Mouse (Mus musculus): ENCODE measurements at regions not wholly inside any gene's neighbourhood (a gene's known extent, or its start where the extent isn't known, plus 50 kb on each side); places are given as distances from the start of the nearest gene placed in this dataset.

DNA sequence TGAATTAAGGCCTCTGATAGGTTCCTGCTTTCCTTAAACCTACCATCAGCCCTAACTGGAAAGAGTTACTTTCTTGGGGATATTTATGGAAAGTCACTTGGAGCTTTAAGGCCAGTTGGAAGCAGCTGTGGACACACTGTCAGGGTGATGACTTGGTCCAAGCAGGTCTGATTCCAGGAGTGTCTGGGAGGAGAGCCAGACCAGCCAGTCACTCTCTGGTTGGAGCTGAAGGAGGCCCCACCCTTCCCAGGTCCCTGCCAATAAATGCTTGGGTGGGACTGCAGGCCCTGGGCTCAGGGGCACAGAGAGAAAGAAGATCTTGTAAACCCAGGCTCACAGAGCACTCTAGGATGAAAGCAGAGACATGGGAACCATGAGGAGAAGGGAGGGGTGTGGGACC is 208.8 kb upstream of the Mvb12b start:
- peaks cover 2% of the 10 kb centered on the region for H3K9me3 ChIP-seq (replicated peaks; ENCODE audit: low read length)
- peaks cover 75% of the 10 kb centered on the region for H3K27me3 ChIP-seq (replicated peaks)
- H3K79me2 ChIP-seq (replicated peaks; ENCODE audit: control insufficient read depth, extremely low read depth, insufficient read depth, poor library complexity, severe bottlenecking): no peaks in the 10 kb centered on the region
- H3K4me1 ChIP-seq (ENCODE audit: control insufficient read depth in 1 of 2, insufficient read depth in 2 of 2): no peaks in the 10 kb centered on the region
- no peak for DNase-seq (ENCODE audit: extremely low read depth)
- in situ Hi-C loops (cut with MboI; ENCODE audit: low pct_ligation_motif_present, low pct_unique_long_range_greater_than_20kb, low sequenced_read_pairs): no loop called here
- TF ChIP-seq ZNF384 (IDR thresholded peaks at IDR 0.05; ENCODE audit: low read depth, low read length): no peak
- no peak for TF ChIP-seq ELF1 (IDR thresholded peaks at IDR 0.05; ENCODE audit: low read depth, low read length)
- TF ChIP-seq MYC (IDR thresholded peaks at IDR 0.05; ENCODE audit: low read depth, low read length): no peak
- TF ChIP-seq USF1 (IDR thresholded peaks at IDR 0.05; ENCODE audit: low read depth, low read length): no peak
- no peak for TF ChIP-seq SIN3A (IDR thresholded peaks at IDR 0.05; ENCODE audit: low read length)
- TF ChIP-seq RCOR1 (conservative IDR thresholded peaks at IDR 0.05; ENCODE audit: low read depth, low read length): no peak
- no peak for TF ChIP-seq GABPA (IDR thresholded peaks at IDR 0.05; ENCODE audit: insufficient replicate concordance, low read depth, low read length)
- TF ChIP-seq CHD1 (IDR thresholded peaks at IDR 0.05; ENCODE audit: low read depth, low read length): no peak
- TF ChIP-seq RAD21 (IDR thresholded peaks at IDR 0.05; ENCODE audit: low read depth, low read length): no peak
- TF ChIP-seq EP300 (IDR thresholded peaks at IDR 0.05; ENCODE audit: low read length): no peak
- no peak for TF ChIP-seq IRF4 (IDR thresholded peaks at IDR 0.05; ENCODE audit: low read depth, low read length)
- no peak for TF ChIP-seq ZC3H11A (IDR thresholded peaks at IDR 0.05; ENCODE audit: low read depth, low read length)
- no peak for TF ChIP-seq MAZ (IDR thresholded peaks at IDR 0.05; ENCODE audit: low read depth, low read length)
- TF ChIP-seq TCF12 (IDR thresholded peaks at IDR 0.05; ENCODE audit: low read depth, low read length): no peak
- no peak for TF ChIP-seq POLR2A (IDR thresholded peaks at IDR 0.05; ENCODE audit: low read depth, low read length)
- no peak for TF ChIP-seq BHLHE40 (IDR thresholded peaks at IDR 0.05; ENCODE audit: low read depth, low read length)
- H3K36me3 ChIP-seq (replicated peaks in 1 of 2; ENCODE audit: control insufficient read depth in 1 of 2, insufficient read depth in 1 of 2, low read length in 1 of 2): no peaks in the 10 kb centered on the region
- H3K9ac ChIP-seq (ENCODE audit: insufficient read depth, low read depth): no peak overlapping the region
- no peak overlapping the region for H3K4me3 ChIP-seq (replicated peaks in 1 of 3; ENCODE audit: low read depth in 2 of 3, low read length in 2 of 3, poor library complexity in 1 of 3)
- H3K27ac ChIP-seq (ENCODE audit: insufficient read depth, low read depth): no peak overlapping the region
- dilution Hi-C loops (cut with MboI; ENCODE audit: extremely low pct_ligation_motif_present, extremely low pct_unique_long_range_greater_than_20kb, low sequenced_read_pairs): no loop called here
- no peak overlapping the region for H3K4me2 ChIP-seq (ENCODE audit: insufficient read depth, low read depth, poor library complexity, severe bottlenecking)

DNA sequence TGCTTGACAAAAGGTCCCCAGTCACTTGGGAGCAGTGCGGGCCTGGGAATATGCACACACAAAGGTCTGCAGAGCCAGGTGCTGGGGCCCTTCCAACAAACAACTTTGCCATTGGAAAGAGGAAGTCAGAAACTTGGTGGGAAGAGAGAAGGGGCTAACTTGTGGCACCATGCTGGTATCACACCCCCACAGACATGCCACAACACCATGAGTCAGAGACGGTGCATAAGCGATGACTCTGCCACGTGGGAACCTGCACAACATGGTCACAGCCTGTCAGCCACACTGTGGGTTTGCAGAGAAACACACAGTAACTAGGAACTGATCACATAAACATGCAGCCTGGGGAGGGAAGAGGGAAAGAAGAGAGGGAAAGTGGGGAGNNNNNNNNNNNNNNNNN is 201.1 kb upstream of the Mvb12b start:
- in situ Hi-C loops (cut with MboI; ENCODE audit: low pct_ligation_motif_present, low pct_unique_long_range_greater_than_20kb, low sequenced_read_pairs) (no loop called here), dilution Hi-C loops (cut with MboI; ENCODE audit: extremely low pct_ligation_motif_present, extremely low pct_unique_long_range_greater_than_20kb, low sequenced_read_pairs) (no loop called here)
- Histone ChIP-seq H3K4me1 (ENCODE audit: control insufficient read depth in 1 of 2, insufficient read depth in 2 of 2) (no peaks in the 10 kb centered on the region; a peak in 1 of 4 replicates), H3K9me3 (replicated peaks; ENCODE audit: low read length) (peaks cover 5% of the 10 kb centered on the region), H3K4me2 (ENCODE audit: insufficient read depth, low read depth, poor library complexity, severe bottlenecking) (no peak overlapping the region), H3K9ac (ENCODE audit: insufficient read depth, low read depth) (no peak overlapping the region), H3K4me3 (replicated peaks in 1 of 3; ENCODE audit: low read depth in 2 of 3, low read length in 2 of 3, poor library complexity in 1 of 3) (no peak overlapping the region), H3K27me3 (replicated peaks) (peaks cover 21% of the 10 kb centered on the region), H3K27ac (ENCODE audit: insufficient read depth, low read depth) (no peak overlapping the region), H3K79me2 (replicated peaks; ENCODE audit: control insufficient read depth, extremely low read depth, insufficient read depth, poor library complexity, severe bottlenecking) (no peaks in the 10 kb centered on the region), H3K36me3 (replicated peaks in 1 of 2; ENCODE audit: control insufficient read depth in 1 of 2, insufficient read depth in 1 of 2, low read length in 1 of 2) (no peaks in the 10 kb centered on the region)
- no peak for TF ChIP-seq ZC3H11A (IDR thresholded peaks at IDR 0.05; ENCODE audit: low read depth, low read length)
- no peak for TF ChIP-seq MAX (IDR thresholded peaks at IDR 0.05; ENCODE audit: low read length)
- TF ChIP-seq TCF12 (IDR thresholded peaks at IDR 0.05; ENCODE audit: low read depth, low read length): no peak
- no peak for TF ChIP-seq SIN3A (IDR thresholded peaks at IDR 0.05; ENCODE audit: low read length)
- no peak for TF ChIP-seq NRF1 (IDR thresholded peaks at IDR 0.05; ENCODE audit: low read depth, low read length)
- no peak for TF ChIP-seq USF2 (conservative IDR thresholded peaks at IDR 0.05; ENCODE audit: low read depth, low read length)
- no peak for TF ChIP-seq CHD2 (IDR thresholded peaks at IDR 0.05; ENCODE audit: low read length)
- TF ChIP-seq POLR2A (IDR thresholded peaks at IDR 0.05; ENCODE audit: low read depth, low read length): no peak
- TF ChIP-seq ELF1 (IDR thresholded peaks at IDR 0.05; ENCODE audit: low read depth, low read length): no peak
- no peak for TF ChIP-seq EP300 (IDR thresholded peaks at IDR 0.05; ENCODE audit: low read length)
- no peak for TF ChIP-seq NELFE (IDR thresholded peaks at IDR 0.05; ENCODE audit: low read depth, low read length)
- no peak for TF ChIP-seq CTCF (conservative IDR thresholded peaks at IDR 0.05 in 1 of 2, IDR thresholded peaks at IDR 0.05 in 1 of 2; ENCODE audit: low read depth in 2 of 2, low read length in 2 of 2)
- TF ChIP-seq MAFK (IDR thresholded peaks at IDR 0.05; ENCODE audit: insufficient replicate concordance, low read length): no peak
- DNase-seq (ENCODE audit: extremely low read depth): no peak
